Mouse (Mus musculus) heart, embryonic 13.5 days (tissue): ENCODE data around the gene Gpr146. TPM values are rescaled to one million over a fixed set of nuclear protein-coding genes. Genes with fewer than 3 reads are reported as not detected.

ENCODE experiments used
- ATAC-seq: fragments of 200-750 bp; cut with Nextera tagmentation; 2 replicates; pipeline ENCODE4 v1.8.0; 2017; ENCODE audit warnings: moderate TSS enrichment; ENCODE audit not compliant: insufficient number of reproducible peaks, low FRiP score, low TSS enrichment; ENCODE audit errors: extremely low read depth
- H3K27ac ChIP-seq: fragments of 300-500 bp; sonication (generic); replicated peaks from 2 replicates; pipeline ENCODE4 v1.5.1; 2015; ENCODE audit warnings: moderate library complexity, mild to moderate bottlenecking, inconsistent platforms
- H3K27me3 ChIP-seq: fragments of 300-500 bp; sonication (generic); replicated peaks from 2 replicates; pipeline ENCODE4 v1.6.1; 2015; ENCODE audit warnings: mild to moderate bottlenecking, inconsistent platforms
- H3K36me3 ChIP-seq: fragments of 300-500 bp; sonication (generic); 2 replicates; pipeline ENCODE4 v1.6.1; 2015; ENCODE audit warnings: mild to moderate bottlenecking, inconsistent platforms
- H3K4me1 ChIP-seq: fragments of 300-500 bp; sonication (generic); 2 replicates; pipeline ENCODE4 v1.6.1; 2015; ENCODE audit warnings: inconsistent platforms
- H3K4me2 ChIP-seq: fragments of 300-500 bp; sonication (generic); 2 replicates; pipeline ENCODE4 v1.6.1; 2015; ENCODE audit warnings: inconsistent platforms, mild to moderate bottlenecking, moderate library complexity
- H3K4me3 ChIP-seq: fragments of 300-500 bp; sonication (generic); 2 replicates; pipeline ENCODE4 v1.5.1; 2015; ENCODE audit warnings: moderate library complexity, mild to moderate bottlenecking, inconsistent platforms
- H3K9ac ChIP-seq: fragments of 300-500 bp; sonication (generic); 2 replicates; pipeline ENCODE4 v1.6.1; 2015; ENCODE audit warnings: inconsistent platforms, mild to moderate bottlenecking, moderate library complexity
- H3K9me3 ChIP-seq: fragments of 300-500 bp; sonication (generic); 2 replicates; pipeline ENCODE4 v1.6.1; 2016; ENCODE audit warnings: inconsistent platforms
- WGBS: fragments of 180-500 bp; shearing (Covaris S2); methylation state at CpG from one replicate; pipeline ENCODE4 v1.1.7; 2015; ENCODE audit warnings: mixed read lengths; 5-methylcytosine and 5-hydroxymethylcytosine counted together
- polyA plus RNA-seq: library from polyadenylated mRNA; unstranded; fragments of >200 nt; fragmentation: Nextera tagmentation; extraction: Ambion mirVana; gene quantifications from 2 replicates; pipeline ENCODE4 v1.2.1, GENCODE M21; 2015

Gpr146 gene
- polyA plus RNA-seq, 1 experiment from 2014 or later = 7.0 TPM

DNA sequence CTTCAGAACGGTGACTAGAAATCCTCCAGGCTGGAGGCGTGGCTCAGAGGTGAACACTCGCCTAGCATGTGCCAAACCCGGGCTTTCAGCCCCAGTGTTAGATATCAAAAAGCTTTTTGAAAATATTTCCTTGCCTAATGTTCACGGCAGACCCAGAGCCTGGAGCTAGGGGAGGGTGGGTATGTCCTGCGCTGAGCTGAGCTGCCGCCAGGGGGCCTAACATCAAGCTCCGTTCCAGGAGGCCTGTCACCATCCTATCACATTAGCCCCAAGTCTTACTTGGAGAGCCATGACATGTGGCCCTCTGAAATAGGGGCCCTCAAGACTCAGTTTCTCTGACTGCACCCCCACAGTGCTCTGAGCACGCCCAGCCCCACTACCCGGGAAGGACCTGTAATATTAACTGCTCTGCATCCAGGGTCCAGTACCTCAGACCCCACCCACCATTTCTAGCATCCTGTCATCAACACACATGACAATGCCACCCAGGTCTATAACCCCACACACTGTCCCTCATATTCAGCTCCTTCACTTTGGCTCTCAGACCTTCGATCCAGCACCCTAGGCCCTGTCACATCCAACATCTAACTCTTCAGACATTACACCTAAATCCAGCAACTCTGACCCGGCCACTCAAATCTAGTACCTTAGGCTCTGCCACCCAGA lies 33.3 kb upstream of the Gpr146 start:
- H3K9me3 ChIP-seq = no peaks in the 10 kb centered on the region
- H3K4me3 ChIP-seq = peak overlapping the region; percentile 91
- peak; percentile 43; the same call in 1 of the 2 replicates for ATAC-seq
- H3K4me1 ChIP-seq = peaks cover 40% of the 10 kb centered on the region
- H3K27me3 ChIP-seq = peaks cover 16% of the 10 kb centered on the region
- WGBS = 6% methylated on average over 12 of the region's 12 CpGs
- H3K9ac ChIP-seq = peak overlapping the region; percentile 98
- H3K36me3 ChIP-seq = peaks cover 37% of the 10 kb centered on the region
- H3K27ac ChIP-seq = peak overlapping the region; percentile 84
- peak overlapping the region; percentile 97 for H3K4me2 ChIP-seq

DNA sequence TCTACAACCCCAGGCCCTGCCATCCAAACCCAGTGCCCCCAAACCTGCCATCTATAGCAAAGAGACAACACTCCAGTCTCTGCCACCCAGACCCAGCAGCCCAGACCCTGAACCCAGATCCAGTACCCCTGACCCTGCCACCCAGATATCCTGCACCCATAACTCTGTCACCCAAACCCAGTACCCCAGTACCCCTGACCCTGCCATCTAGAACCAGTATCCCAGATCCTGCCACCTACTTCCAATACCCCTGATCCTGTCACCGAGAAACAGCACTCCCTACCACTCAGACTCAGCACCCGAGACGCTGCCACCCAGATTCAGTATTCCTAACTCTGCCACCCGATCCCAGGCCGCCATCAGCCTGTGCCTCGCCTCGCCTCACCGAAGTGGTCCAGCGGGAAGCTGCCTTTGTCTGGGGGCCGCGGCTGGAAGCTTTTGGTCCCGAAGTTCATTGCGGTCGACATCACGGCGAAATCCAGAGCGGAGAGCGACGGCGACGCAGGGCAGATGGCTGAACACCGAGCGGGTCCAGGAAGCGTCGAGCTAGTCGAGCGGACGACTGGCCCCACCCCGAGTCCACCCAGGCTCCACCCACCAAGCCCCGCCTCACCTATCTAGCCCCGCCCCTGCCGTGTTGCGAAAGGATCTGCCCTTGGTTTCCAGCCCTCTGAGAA lies 32.7 kb upstream of the Gpr146 start:
- Histone ChIP-seq H3K36me3 (peaks cover 30% of the 10 kb centered on the region), H3K9ac (peak overlapping the region; percentile 98), H3K4me3 (peak overlapping the region; percentile 91), H3K27me3 (peaks cover 22% of the 10 kb centered on the region), H3K9me3 (no peaks in the 10 kb centered on the region), H3K4me1 (peaks cover 33% of the 10 kb centered on the region), H3K4me2 (peak overlapping the region; percentile 97), H3K27ac (peak overlapping the region; percentile 84)
- ATAC-seq = peak; percentile 90
- under 1% methylated on average over 33 of the region's 33 CpGs for WGBS

DNA sequence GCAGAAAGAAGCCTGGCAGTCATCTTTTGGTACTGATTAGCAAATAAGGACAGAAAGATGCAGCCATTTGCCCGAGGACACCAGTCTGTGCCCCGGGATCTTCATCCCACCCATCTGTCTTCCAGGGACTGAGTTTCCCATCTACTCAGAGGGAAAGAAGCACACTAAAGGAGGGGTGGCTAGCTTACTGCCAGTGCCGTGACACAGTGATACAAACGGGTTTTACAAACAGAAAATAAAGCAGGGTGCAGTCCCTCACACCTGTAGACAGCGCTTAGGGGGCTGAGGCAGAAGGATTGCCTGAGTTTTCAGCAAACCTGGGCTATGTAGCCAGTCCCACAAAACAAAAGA lies 32.2 kb upstream of the Gpr146 start:
- peak overlapping the region; percentile 34 for H3K27ac ChIP-seq
- peak overlapping the region; percentile 98 for H3K9ac ChIP-seq
- H3K27me3 ChIP-seq = peaks cover 26% of the 10 kb centered on the region
- WGBS = 18% methylated on average over 5 of the region's 5 CpGs
- H3K4me3 ChIP-seq = peak overlapping the region; percentile 91
- H3K36me3 ChIP-seq = peaks cover 25% of the 10 kb centered on the region
- H3K9me3 ChIP-seq = no peaks in the 10 kb centered on the region
- peak overlapping the region; percentile 97 for H3K4me2 ChIP-seq
- peaks cover 28% of the 10 kb centered on the region for H3K4me1 ChIP-seq
- no peak for ATAC-seq

DNA sequence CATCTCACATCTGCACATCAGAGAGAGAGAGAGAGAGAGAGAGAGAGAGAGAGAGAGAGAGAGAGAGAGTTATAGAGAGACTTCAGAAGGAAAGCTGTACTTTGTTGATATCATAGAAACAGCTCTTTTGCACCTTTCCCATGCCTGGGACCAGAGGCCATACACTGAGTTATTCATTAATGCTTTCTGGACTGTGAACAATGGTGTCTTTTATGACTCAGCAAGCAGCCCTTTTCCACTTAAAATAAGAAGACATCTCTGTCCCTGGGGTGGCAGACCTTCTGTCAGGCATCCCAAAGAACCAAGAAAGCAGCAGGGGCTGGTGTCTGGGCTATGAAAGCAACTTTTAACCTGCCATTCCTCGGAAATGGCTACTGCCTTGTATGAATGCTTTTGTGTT lies 30.3 kb upstream of the Gpr146 start:
- Histone ChIP-seq H3K4me1 (peaks cover 39% of the 10 kb centered on the region), H3K4me2 (no peak overlapping the region), H3K4me3 (no peak overlapping the region), H3K27me3 (peaks cover 45% of the 10 kb centered on the region), H3K9me3 (no peaks in the 10 kb centered on the region), H3K9ac (no peak overlapping the region), H3K27ac (no peak overlapping the region), H3K36me3 (peaks cover 8% of the 10 kb centered on the region)
- WGBS = 59% methylated on average over 1 of the region's 1 CpGs
- no peak for ATAC-seq

DNA sequence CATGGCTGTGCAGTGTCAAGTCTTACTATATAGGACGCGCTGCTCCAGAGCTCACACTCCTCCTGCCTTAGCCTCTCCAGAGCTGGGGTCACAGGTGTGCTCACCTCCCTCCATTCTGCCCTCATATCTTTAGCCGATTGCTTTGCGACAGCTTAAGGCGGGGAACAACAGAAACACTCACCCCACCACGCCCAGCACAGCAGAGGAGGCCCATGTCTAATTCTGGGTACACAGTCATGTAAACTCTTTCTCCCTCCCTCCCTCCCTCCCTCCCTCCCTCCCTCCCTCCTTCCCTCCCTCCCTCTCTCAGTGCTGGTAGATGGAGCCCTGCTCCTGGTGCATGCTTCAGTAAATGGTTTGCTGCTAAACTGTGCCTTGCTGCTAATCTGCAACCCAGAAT lies 27.8 kb upstream of the Gpr146 start:
- WGBS = 65% methylated on average over 6 of the region's 6 CpGs
- Histone ChIP-seq H3K4me1 (peaks cover 22% of the 10 kb centered on the region), H3K4me3 (no peak overlapping the region), H3K9me3 (no peaks in the 10 kb centered on the region), H3K36me3 (no peaks in the 10 kb centered on the region), H3K27ac (no peak overlapping the region), H3K9ac (no peak overlapping the region), H3K4me2 (no peak overlapping the region), H3K27me3 (peaks cover 70% of the 10 kb centered on the region)
- ATAC-seq = no peak

DNA sequence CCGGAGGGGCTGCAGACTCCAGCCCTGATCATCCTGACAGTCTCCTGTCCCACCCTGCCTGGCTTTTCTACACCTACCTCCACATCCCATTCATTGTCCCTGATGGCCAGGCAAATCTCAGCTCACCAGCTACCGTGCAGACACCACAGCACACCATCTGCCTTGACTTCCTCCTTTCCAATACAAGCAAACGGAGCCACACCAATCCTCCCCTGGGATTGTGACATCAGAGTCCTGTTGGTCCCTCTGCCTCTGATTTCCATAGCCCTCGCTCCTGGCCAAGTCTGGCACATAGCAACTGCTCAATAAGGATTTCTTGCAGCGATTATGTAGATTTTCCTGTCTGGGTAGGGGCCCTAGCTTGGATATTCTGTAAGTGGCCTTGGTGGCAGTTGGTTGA lies 26.4 kb upstream of the Gpr146 start, which contains the start of gene Cox19:
Gene Cox19, minus strand, starts transcription at position 285 of the 400 bp plus-strand sequence.
- Histone ChIP-seq H3K27ac (no peak within 1 kb of the TSS; the same call in 1 of the 2 replicates), H3K9me3 (no peaks in the 10 kb centered on the region), H3K4me2 (peak within 1 kb of the TSS; percentile 20; the same call in 1 of the 2 replicates), H3K4me1 (peaks cover 16% of the 10 kb centered on the region), H3K4me3 (no peak within 1 kb of the TSS), H3K9ac (peak within 1 kb of the TSS; percentile 56), H3K27me3 (peaks cover 80% of the 10 kb centered on the region), H3K36me3 (no peaks in the 10 kb centered on the region)
- WGBS = 40% methylated on average over 5 of the region's 5 CpGs
- ATAC-seq = no peak

DNA sequence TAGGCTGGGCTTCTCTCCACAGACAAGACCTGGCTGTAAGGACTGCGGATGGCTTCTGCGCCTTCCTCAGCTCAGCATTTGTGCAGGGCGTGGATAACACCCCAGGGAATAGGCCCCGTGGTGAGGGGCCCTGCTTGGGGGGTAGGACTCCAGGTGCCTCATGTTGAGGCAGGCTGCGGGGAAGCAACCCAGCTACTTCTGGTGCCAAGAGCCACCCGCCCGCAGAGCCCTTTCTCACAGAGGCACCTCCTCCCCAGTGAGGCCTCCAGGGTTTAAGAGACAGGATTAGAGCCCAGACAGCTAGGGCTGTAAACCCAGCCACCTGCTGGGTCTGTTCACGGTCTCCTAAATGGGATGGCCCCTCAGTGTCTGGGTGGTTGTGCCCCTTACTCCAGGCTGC lies 25.9 kb upstream of the Gpr146 start:
- H3K36me3 ChIP-seq = no peaks in the 10 kb centered on the region
- WGBS = 19% methylated on average over 8 of the region's 8 CpGs
- peak overlapping the region; percentile 56 for H3K9ac ChIP-seq
- peaks cover 16% of the 10 kb centered on the region for H3K4me1 ChIP-seq
- no peak overlapping the region; the same call in 1 of the 2 replicates for H3K27ac ChIP-seq
- H3K27me3 ChIP-seq = peaks cover 81% of the 10 kb centered on the region
- no peak for ATAC-seq
- H3K4me2 ChIP-seq = peak overlapping the region; percentile 20; the same call in 1 of the 2 replicates
- H3K4me3 ChIP-seq = no peak overlapping the region
- H3K9me3 ChIP-seq = no peaks in the 10 kb centered on the region

DNA sequence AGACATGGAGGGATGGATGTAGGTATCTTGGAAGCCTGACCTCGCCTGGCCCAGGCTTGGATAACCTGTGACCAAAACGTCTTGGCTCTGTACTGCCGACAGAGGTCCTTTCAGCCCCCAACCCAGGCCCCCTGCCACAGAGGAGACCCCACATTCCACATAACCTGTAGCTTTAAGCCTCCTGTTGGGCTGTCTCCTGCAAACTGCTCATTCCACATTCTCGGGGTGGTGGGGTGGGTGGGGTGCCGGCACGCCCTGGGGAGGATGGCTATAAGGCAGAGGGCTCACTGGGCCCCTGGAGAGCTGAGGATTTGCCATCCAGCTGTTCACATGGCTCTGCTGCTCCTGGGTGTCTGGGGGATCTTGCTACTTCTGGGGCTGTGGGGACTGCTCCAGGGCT lies 25.2 kb upstream of the Gpr146 start, which contains the start of gene Cyp2w1:
Gene Cyp2w1, plus strand, starts transcription at position 301 of the 400 bp plus-strand sequence.
- 49% methylated on average over 6 of the region's 6 CpGs for WGBS
- peak within 1 kb of the TSS; percentile 56 for H3K9ac ChIP-seq
- peaks cover 82% of the 10 kb centered on the region for H3K27me3 ChIP-seq
- peaks cover 16% of the 10 kb centered on the region for H3K4me1 ChIP-seq
- no peak within 1 kb of the TSS for H3K4me3 ChIP-seq
- H3K27ac ChIP-seq = no peak within 1 kb of the TSS; the same call in 1 of the 2 replicates
- no peaks in the 10 kb centered on the region for H3K36me3 ChIP-seq
- H3K9me3 ChIP-seq = no peaks in the 10 kb centered on the region
- H3K4me2 ChIP-seq = peak within 1 kb of the TSS; percentile 20; the same call in 1 of the 2 replicates
- no peak for ATAC-seq

DNA sequence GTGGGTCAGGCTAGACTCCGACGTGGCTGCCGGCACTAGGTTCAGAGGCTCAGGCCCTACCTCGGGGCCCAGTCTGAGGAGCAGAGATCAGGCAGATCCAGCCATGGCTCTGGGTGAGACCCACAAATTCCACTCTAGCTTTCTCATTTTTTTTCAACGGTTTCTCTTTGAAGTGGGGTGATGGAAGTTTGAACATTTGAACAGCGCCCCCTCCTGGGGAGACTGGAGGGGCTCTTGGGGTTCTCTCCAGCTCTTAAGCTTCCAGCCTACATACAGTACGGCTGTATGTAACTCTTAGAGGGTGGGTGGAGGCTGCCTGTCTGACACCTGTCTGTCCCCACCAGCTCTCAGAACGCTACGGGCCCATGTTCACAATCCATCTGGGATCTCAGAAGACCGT lies 24.0 kb upstream of the Gpr146 start:
- WGBS = 43% methylated on average over 10 of the region's 10 CpGs
- no peaks in the 10 kb centered on the region for H3K36me3 ChIP-seq
- H3K27me3 ChIP-seq = peaks cover 80% of the 10 kb centered on the region

DNA sequence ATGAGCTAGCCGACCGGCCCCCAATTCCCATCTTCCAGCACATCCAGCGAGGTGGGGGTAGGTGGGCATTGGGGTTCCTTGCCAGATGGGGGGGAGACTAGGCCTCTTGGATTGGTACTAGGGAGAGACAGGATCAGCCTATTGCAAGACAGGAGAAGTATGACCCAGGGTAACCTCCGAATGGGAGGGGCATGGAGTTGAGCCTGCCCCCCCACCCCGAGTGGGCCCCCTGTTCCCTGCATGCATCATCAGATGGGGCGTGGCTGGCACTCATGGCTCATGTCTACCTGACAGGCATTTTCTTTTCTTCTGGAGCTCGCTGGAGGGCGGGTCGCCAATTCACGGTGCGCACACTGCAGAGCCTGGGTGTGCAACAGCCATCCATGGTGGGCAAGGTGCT lies 23.6 kb upstream of the Gpr146 start:
- H3K4me1 ChIP-seq = peaks cover 22% of the 10 kb centered on the region
- H3K4me3 ChIP-seq = no peak overlapping the region
- H3K36me3 ChIP-seq = no peaks in the 10 kb centered on the region
- WGBS = 82% methylated on average over 11 of the region's 11 CpGs
- peaks cover 76% of the 10 kb centered on the region for H3K27me3 ChIP-seq
- ATAC-seq = no peak
- H3K9ac ChIP-seq = no peak overlapping the region
- H3K9me3 ChIP-seq = no peaks in the 10 kb centered on the region
- no peak overlapping the region for H3K27ac ChIP-seq
- no peak overlapping the region for H3K4me2 ChIP-seq

More for the DNA sequence above, 24.0 kb upstream of the Gpr146 start:
- Histone ChIP-seq H3K4me1 (peaks cover 19% of the 10 kb centered on the region), H3K4me3 (no peak overlapping the region), H3K9ac (no peak overlapping the region), H3K9me3 (no peaks in the 10 kb centered on the region), H3K27ac (no peak overlapping the region), H3K4me2 (no peak overlapping the region)
- no peak for ATAC-seq

DNA sequence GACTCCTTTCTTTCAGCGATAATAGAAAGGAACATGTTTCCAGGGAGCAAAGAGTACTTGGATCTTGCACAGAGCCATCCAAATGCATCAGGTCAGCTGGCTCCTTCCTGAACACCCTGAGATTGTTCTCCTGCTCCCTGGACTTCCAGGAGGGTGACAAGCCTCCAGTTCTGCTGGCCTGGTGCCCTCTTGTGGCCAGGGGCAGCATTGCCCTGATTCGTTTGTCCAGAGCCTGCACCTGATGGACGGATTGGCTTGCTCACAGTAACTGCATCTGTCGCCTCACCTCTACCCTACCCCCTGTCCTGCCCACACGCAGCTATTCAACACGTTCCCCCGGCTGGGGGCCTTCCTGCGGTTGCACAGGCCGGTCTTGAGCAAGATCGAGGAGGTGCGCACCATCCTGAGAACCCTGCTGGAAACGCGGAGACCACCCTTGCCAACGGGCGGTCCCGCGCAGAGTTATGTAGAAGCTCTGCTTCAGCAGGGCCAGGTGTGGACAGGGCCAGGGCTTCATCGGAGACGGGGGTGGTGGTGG lies 22.2 kb upstream of the Gpr146 start:
- Histone ChIP-seq H3K9ac (no peak overlapping the region), H3K9me3 (no peaks in the 10 kb centered on the region), H3K36me3 (no peaks in the 10 kb centered on the region), H3K27ac (no peak overlapping the region), H3K4me2 (no peak overlapping the region), H3K4me3 (no peak overlapping the region), H3K4me1 (peaks cover 22% of the 10 kb centered on the region), H3K27me3 (peaks cover 65% of the 10 kb centered on the region)
- no peak for ATAC-seq
- WGBS = 32% methylated on average over 19 of the region's 19 CpGs
